Mouse (Mus musculus): ENCODE measurements around the gene 4921511C20Rik.

The 4921511C20Rik gene

GRCm38 (mm10) chrX:127393993-127394392 is at the start of gene 4921511C20Rik:
Gene 4921511C20Rik, plus strand, starts transcription at chrX:127394293.
- DNase-seq (ENCODE audit: low spot score), result no peak
